Mouse (Mus musculus) bone marrow macrophage, adult 2 months (primary cell): Measurements from ENCODE around the gene Irf2bp1.

Experiments
- CTCF ChIP-seq: IDR thresholded peaks from 2 replicates; pipeline ENCODE4 v1.5.1; 2012; ENCODE audit warnings: low read depth, mild to moderate bottlenecking, low read length, moderate library complexity
- POLR2A ChIP-seq: IDR thresholded peaks from 2 replicates; pipeline ENCODE4 v1.6.1; 2012; ENCODE audit warnings: mild to moderate bottlenecking, low read depth, low read length, borderline replicate concordance

- no peak for TF ChIP-seq CTCF
- TF ChIP-seq POLR2A: no peak
These were observed 36.2 kb upstream of the Irf2bp1 start for GRCm38 (mm10) chr7:18967603-18968002.
